Mouse (Mus musculus) MEL-GATA-1-ER (cell line): Measurements from ENCODE around the gene Tiam1.

Source experiments
- DNase-seq: peaks from one replicate; pipeline ENCODE4 v3.0.0-alpha.2; 2012; ENCODE audit warnings: low read depth; ENCODE audit errors: extremely low read depth

Gene Tiam1

GRCm38 (mm10) chr16:90143760-90144516 is at the start of gene Tiam1:
Tiam1 (minus strand) TSS chr16:90143769.
- peak; percentile 96 for DNase-seq

DNA sequence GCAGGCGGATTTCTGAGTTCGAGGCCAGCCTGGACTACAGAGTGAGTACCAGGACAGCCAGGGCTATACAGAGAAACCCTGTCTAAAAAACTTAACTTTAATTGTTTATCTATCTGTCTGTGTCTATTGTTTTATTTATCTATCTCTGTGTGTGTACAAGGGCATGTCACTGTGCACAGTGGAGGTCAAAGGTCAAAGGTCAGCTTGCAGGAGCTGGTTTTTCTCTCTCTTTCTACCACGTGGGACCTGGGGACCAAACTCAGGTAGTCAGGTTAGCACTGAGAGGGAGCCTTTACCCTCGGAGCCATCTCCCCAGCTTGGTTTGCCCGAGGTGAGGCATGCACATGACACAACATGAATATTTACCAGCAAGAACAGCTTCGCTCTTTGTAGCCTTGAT is 47.7 kb upstream of the Tiam1 start:
- no peak for DNase-seq

- peak; percentile 80 for DNase-seq
These were observed 43.9 kb upstream of the Tiam1 start for GRCm38 (mm10) chr16:90187453-90187852.

GRCm38 (mm10) chr16:90185928-90186588 is 42.5 kb upstream of the Tiam1 start:
- peak; percentile 74 for DNase-seq

DNA sequence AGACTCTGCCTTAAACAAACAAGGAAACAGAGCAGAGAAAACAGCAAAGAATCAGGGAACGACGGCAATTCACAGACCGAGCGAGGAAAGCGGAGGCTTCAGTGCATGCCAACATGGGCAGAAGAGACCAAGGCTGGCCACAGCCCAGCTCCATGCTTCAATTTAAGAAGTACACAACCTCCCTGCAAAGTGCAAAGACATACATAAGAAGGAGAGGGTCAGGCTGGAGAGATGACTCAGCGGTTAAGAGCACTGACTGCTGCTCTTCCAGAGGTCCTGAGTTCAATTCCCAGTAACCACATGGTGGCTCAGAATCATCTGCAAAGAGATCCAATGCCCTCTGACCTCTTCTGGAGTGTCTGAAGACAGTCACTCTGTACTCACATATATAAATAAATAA is 40.6 kb upstream of the Tiam1 start:
- DNase-seq = no peak

DNA sequence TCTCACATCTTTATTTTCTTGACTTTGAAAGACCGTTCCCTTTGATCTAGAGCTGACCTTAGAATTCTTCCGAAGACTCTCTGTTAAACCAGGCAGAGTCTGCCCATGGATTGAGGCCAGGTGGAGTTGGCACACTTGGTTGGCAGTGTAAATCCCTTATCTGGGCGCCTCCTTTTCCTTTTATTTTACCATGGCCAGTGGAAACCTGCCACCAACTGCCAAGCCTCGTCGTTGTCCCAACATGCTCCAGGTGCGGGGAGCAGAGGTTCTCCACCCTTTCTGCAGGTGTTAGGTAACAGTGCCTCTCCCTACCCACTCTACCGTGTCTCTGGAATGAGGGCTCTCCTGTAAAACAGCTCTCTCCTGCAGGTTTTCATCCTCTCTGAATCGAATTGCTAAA is 38.1 kb upstream of the Tiam1 start:
- no peak for DNase-seq

DNA sequence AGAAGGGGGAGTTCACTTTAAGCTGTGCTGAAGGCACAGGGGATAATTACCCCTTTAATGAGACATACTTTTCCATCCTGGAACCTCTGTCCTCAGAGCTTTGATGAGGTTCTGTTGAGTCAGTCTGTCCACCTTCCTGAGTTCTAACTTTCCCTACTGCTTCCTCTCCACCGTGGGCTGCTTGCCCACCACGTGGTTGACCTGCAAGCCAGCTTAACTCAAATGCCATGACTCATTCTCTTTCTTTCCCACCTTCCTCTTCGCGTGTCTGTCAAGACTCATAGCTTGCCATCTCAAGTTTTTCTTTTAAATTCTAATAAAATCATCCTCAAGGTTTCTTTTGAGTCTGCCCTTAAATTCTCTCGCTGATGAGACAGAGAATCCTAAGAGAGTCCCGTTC is 37.4 kb upstream of the Tiam1 start:
- DNase-seq = no peak

DNA sequence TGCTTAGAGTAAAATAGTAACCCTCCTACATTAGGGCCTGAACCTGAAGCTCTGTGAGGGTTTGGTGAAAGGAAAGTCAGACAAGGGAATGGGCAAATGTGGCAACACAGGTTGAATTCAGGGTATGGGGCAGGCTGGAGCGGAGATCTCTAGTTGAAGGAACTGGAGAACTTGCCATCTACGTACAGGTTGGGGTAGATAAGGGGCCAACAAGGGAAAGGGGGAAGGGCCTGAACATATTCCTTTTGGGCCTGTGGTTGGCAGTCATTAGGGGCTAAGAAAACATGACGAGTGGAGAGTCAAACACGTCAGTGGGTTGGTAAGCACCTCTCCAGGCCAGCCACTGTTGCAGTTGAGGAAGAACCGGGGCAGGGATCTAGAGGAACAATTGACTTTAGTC is 36.3 kb upstream of the Tiam1 start:
- no peak for DNase-seq

GRCm38 (mm10) chr16:90178404-90178803 is 34.8 kb upstream of the Tiam1 start:
- DNase-seq = no peak

- peak; percentile 98 for DNase-seq
These were observed 33.9 kb upstream of the Tiam1 start for GRCm38 (mm10) chr16:90177425-90177824.

DNA sequence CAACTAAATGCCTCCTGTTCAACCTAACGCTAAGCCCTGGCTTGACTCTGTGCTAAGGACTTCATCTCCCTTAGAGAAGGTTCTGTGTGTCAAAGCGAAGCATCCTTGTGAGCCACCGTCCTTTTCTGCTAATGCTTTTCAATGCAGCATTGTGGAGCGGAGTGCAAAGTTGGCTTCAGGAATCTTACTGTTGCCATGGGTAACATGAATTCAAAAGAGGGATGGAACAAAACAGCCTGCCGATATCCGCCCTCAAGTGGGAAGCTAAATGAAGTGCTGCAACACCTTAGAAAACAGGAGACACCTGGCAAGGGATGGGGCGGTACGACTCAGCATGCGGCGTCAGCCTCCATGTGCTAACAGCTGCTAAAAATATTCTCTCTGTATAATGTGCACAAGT is 32.9 kb upstream of the Tiam1 start:
- DNase-seq = no peak

- DNase-seq = no peak
These were observed 27.8 kb upstream of the Tiam1 start for GRCm38 (mm10) chr16:90171416-90171815.

DNA sequence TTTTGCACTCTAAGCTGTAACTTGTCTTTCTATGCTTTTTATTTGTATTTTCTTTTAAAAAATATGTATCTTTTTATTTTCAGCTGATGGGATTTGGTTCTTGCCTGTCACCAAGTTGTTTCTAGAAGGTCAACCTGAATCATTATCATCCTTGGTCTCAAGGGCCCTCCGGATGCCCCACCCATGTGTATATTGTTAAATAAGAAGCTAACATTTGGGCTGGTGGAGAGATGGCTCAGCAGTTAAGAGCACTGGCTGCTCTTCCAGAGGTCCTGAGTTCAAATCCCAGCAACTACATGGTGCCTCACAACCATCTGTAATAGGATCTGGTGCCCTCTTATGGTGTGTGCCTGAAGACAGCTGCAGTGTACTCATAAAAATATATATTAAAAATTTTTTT is 27.1 kb upstream of the Tiam1 start:
- DNase-seq = no peak

DNA sequence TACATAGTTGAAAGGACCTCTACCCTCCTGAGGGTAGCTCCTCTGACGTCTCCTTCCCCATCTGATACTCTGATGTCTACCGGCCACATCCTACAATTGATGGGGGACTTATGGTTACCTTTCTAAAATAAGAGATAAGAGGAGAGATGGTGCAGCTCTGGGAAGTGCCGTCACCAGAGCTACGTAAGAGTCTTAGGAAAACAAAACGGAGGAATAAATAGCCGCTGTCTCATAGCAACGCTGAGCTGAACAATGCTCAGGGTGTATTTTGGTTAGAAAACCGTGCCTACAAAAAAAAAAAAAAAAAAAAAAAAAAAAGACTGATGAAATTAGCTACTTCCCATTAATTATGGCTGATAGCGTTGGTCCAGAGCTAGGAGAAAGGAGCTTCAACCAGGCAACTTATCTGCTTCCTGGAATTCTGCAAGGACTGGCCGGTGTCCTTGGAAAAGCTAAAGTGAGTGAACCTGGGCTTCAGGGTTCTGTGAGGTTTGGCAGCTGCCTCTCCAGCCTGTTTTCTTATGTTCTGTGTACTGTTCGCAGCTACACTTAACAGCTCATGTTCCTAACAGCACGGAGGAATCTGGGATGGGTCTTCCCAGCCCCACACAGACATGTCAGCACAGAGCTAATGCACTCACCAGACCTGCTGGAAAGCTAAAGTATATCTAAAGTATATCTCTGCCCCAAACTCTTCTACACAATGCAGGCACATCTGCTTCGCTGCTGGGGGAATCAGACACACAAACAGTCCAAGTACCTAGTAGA is 26.5 kb upstream of the Tiam1 start:
- DNase-seq = no peak

GRCm38 (mm10) chr16:90167646-90168045 is 24.1 kb upstream of the Tiam1 start:
- no peak for DNase-seq

DNA sequence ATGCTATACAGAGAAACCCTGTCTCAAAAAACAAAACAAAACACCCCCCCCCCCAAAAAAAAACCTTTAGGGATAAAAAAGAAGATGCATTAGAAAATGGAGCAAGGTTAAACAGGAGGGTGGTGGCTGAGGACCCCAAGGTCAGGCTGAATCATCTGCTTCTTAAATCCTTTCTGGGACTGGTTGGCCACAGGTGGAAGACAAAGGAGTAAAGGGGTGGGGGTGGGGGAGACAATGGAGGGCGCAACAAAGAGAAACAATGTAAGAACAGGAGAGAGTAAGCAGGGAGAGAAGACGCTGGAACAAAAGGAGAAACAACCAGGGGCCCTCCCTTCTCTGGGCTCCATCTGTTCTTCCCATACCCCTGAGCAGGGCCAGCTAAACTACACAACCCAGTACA is 21.9 kb upstream of the Tiam1 start:
- no peak for DNase-seq

DNA sequence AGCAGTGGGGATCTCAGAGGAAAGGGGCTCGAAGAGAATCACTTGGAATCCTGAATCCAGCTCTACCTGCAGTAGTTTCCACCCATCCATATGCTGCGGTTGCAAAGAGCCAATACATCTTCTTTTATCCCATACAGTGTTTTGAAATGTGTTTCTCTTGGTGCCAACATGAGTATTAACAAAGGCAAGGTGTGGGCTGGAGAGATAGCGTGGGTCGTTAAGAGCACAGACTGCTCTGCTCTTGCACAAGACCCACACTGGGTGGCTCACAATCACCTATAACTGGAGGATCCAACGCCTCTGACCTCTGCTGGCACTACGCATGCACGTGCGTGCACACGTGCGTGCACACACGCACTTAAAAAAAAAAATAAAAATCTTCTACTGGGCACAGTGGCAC is 21.4 kb upstream of the Tiam1 start:
- DNase-seq = no peak

- DNase-seq = no peak
These were observed 11.5 kb upstream of the Tiam1 start for GRCm38 (mm10) chr16:90155080-90155479.

- DNase-seq = no peak
These were observed 7.3 kb upstream of the Tiam1 start for GRCm38 (mm10) chr16:90150820-90151219.

DNA sequence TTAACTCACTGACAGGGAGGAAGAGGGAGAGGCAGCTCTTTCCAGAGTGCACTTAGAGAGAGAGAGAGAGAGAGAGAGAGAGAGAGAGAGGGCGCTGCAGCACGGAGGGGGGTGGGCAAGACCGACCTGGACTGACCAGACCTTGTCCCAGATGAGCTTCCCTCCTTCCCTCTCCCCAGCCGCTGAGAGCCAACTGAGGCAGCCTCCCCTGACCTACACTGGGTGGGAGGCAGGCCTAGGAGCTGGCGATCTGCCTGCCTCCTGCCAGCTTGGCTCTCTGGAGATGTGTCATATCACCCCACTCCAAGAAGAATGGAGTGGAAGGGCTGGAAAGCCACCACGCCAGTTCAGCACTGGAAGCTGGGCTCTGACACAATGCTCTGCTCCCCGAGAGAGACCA is 6.6 kb upstream of the Tiam1 start:
- DNase-seq = no peak

DNA sequence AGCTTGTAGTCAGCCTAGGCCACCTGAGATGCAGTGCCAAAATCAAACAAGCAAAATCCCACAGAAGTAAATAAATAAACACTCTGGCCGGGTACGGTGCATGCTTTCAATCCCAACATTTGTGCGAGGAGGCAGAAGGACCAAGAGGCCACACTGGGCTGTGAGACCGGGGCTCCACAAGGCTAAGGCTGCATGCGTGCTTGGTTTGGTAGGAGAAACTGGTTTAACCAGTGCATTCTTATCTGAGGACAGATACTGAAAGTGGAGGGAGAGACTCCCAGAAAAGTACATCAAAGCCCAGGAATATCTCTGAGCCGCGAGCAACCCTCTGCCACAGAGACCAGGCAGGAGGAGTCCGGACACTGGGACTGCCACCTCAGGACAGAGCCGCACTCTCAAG is 5.8 kb upstream of the Tiam1 start:
- DNase-seq = no peak

- no peak for DNase-seq
These were observed 1.7 kb upstream of the Tiam1 start for GRCm38 (mm10) chr16:90145244-90145643.
